Mouse (Mus musculus): ENCODE results near the gene Papss1. TPM values are rescaled to one million over a fixed set of nuclear protein-coding genes. Genes with fewer than 3 reads are reported as not detected.
A peak's percentile ranks its signal among the peaks of the same experiment; 100 is the strongest.

The Papss1 gene
- polyA plus RNA-seq (2015; fragmentation: Nextera tagmentation; extraction: Ambion mirVana): 120 and 139 TPM in 2 replicates

DNA sequence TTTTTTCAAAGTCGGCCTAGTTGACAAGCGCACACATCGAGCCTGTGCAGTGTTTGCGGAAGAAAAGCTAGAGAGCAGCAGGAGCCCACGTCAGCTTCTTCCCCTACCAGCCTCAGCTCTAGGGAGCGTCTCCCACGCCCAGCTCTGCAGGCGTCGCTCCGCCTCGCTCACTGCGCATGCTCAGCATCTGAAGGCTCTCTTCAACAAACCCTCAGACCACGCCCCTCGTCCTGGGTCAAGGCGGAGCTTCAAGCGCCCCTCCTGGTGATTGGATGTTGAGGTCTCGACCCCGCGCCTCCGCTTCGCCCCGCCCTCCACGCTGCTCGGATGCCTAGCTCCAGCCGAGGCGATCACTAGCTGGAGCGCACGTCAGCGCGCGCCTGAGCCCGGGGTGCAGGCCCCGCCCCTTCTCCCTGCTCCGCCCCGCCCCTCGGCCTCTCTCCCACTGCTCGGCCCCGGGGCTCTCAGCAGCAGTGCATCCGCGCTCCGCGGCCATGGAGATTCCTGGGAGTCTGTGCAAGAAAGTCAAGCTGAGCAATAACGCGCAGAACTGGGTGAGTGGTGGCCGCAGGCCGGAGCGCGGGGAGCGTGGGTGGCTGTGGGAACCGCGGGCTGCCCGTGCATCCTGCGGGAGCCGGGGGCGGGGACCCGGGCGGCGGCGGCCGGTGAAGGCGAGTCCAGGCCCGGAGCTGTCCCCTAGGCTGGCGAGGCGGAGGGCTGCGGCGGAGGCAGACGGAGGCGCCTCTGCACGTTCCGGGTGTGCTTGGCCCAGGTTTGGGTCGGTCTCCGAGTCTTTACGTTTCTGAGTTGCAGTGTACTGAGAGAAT, at the start of gene Papss1:
Gene Papss1, plus strand, starts transcription at position 339 of the 827 bp plus-strand sequence.
- H3K9me3 ChIP-seq (ENCODE audit: control insufficient read depth, low read length): no peaks in the 10 kb centered on the region
- peak within 1 kb of the TSS; percentile 92 for H3K9ac ChIP-seq (replicated peaks; ENCODE audit: low read depth, low read length)
- under 1% methylated on average over 66 of the region's 73 CpGs for WGBS
- H3K4me2 ChIP-seq (ENCODE audit: low read length): peak within 1 kb of the TSS; percentile 65
- H3K27me3 ChIP-seq (replicated peaks; ENCODE audit: control insufficient read depth, insufficient read depth, low read length): no peaks in the 10 kb centered on the region
- H3K27ac ChIP-seq (ENCODE audit: low read length): peak within 1 kb of the TSS; percentile 93
- no peaks in the 10 kb centered on the region for H3K36me3 ChIP-seq (ENCODE audit: control insufficient read depth, insufficient read depth)
- peak; percentile 97 for ATAC-seq
- H3K4me3 ChIP-seq (replicated peaks; ENCODE audit: low read length): peak within 1 kb of the TSS; percentile 95
- peaks cover 21% of the 10 kb centered on the region for H3K4me1 ChIP-seq (replicated peaks; ENCODE audit: control insufficient read depth, insufficient read depth, low read length)

DNA sequence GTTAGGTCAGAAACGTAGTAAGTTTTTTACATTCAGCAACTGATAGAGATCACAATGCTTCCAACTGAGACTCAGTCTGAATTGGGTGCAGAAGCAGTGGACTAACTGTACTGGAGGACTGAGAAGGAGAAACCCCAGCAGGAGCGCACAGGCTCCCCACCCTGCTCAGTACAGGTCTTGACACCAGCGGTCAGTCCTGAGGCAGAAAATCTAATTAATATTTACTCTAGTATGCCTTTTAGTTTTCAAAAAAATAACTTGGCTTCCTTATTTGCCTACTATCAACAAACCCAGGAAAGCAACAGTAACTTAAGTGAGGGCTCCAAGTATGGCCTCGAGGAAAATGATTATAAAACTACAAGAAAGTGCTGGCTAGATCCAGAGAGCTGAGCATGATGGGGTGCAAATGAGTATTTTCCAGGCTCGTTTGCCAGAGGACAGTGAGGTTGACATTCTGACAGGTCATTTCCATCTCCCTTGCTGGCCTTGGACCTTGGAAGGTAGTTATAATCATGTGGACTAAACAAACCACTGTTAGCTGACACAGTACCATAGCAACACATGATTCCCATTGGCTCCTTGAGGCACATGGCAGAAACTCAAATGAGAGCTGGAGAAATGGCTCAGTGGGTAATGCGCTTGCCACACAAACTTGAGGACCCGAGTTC, 48.1 kb upstream of the Papss1 start:
- WGBS: 85% methylated on average over 7 of the region's 7 CpGs

GRCm38 (mm10) chr3:131517756-131518155, 46.8 kb upstream of the Papss1 start:
- no peaks in the 10 kb centered on the region for H3K9me3 ChIP-seq (ENCODE audit: control insufficient read depth, low read length)
- no peaks in the 10 kb centered on the region for H3K4me1 ChIP-seq (replicated peaks; ENCODE audit: control insufficient read depth, insufficient read depth, low read length)
- no peaks in the 10 kb centered on the region for H3K27me3 ChIP-seq (replicated peaks; ENCODE audit: control insufficient read depth, insufficient read depth, low read length)
- no peak for ATAC-seq
- no peak overlapping the region for H3K4me2 ChIP-seq (ENCODE audit: low read length)
- 47% methylated on average over 6 of the region's 6 CpGs for WGBS
- no peak overlapping the region for H3K9ac ChIP-seq (replicated peaks; ENCODE audit: low read depth, low read length)
- H3K27ac ChIP-seq (ENCODE audit: low read length): no peak overlapping the region
- no peaks in the 10 kb centered on the region for H3K36me3 ChIP-seq (ENCODE audit: control insufficient read depth, insufficient read depth)
- no peak overlapping the region for H3K4me3 ChIP-seq (replicated peaks; ENCODE audit: low read length)

More for the DNA sequence above, 48.1 kb upstream of the Papss1 start:
- Histone ChIP-seq H3K36me3 (ENCODE audit: control insufficient read depth, insufficient read depth) (no peaks in the 10 kb centered on the region), H3K9me3 (ENCODE audit: control insufficient read depth, low read length) (no peaks in the 10 kb centered on the region), H3K4me3 (replicated peaks; ENCODE audit: low read length) (no peak overlapping the region), H3K27me3 (replicated peaks; ENCODE audit: control insufficient read depth, insufficient read depth, low read length) (no peaks in the 10 kb centered on the region), H3K4me2 (ENCODE audit: low read length) (no peak overlapping the region), H3K4me1 (replicated peaks; ENCODE audit: control insufficient read depth, insufficient read depth, low read length) (no peaks in the 10 kb centered on the region), H3K9ac (replicated peaks; ENCODE audit: low read depth, low read length) (no peak overlapping the region), H3K27ac (ENCODE audit: low read length) (no peak overlapping the region)
- no peak for ATAC-seq

- Histone ChIP-seq H3K36me3 (ENCODE audit: control insufficient read depth, insufficient read depth) (no peaks in the 10 kb centered on the region), H3K4me2 (ENCODE audit: low read length) (no peak overlapping the region), H3K9me3 (ENCODE audit: control insufficient read depth, low read length) (no peaks in the 10 kb centered on the region), H3K27me3 (replicated peaks; ENCODE audit: control insufficient read depth, insufficient read depth, low read length) (no peaks in the 10 kb centered on the region), H3K4me1 (replicated peaks; ENCODE audit: control insufficient read depth, insufficient read depth, low read length) (no peaks in the 10 kb centered on the region), H3K9ac (replicated peaks; ENCODE audit: low read depth, low read length) (no peak overlapping the region), H3K27ac (ENCODE audit: low read length) (no peak overlapping the region), H3K4me3 (replicated peaks; ENCODE audit: low read length) (no peak overlapping the region)
- 59% methylated on average over 4 of the region's 4 CpGs for WGBS
- ATAC-seq: no peak
These were observed 43.4 kb upstream of the Papss1 start for GRCm38 (mm10) chr3:131521206-131521605.

DNA sequence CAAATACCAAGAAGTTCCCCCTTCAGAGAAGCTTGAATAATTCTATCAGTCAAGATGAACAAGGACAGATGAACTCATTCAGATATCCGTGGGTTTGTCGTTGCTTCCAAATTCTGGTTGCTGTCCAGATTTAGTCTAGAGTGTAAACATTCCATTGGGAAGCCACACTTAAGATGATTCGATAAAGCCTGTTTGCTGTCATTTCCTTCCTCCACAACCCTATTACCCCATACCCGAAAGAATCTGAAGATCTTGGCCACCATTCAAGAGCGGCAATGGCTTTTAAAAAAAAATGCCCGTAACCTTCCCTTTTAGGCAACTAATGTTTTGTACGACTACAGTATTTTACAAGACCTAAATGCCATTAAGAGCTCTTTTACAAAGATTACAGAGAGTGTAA, 42.3 kb upstream of the Papss1 start:
- Histone ChIP-seq H3K36me3 (ENCODE audit: control insufficient read depth, insufficient read depth) (no peaks in the 10 kb centered on the region), H3K27ac (ENCODE audit: low read length) (no peak overlapping the region), H3K27me3 (replicated peaks; ENCODE audit: control insufficient read depth, insufficient read depth, low read length) (no peaks in the 10 kb centered on the region), H3K4me1 (replicated peaks; ENCODE audit: control insufficient read depth, insufficient read depth, low read length) (no peaks in the 10 kb centered on the region), H3K4me2 (ENCODE audit: low read length) (no peak overlapping the region), H3K9ac (replicated peaks; ENCODE audit: low read depth, low read length) (no peak overlapping the region), H3K9me3 (ENCODE audit: control insufficient read depth, low read length) (no peaks in the 10 kb centered on the region), H3K4me3 (replicated peaks; ENCODE audit: low read length) (no peak overlapping the region)
- WGBS: 69% methylated on average over 7 of the region's 7 CpGs
- no peak for ATAC-seq

- 61% methylated on average over 9 of the region's 9 CpGs for WGBS
- Histone ChIP-seq H3K27ac (ENCODE audit: low read length) (no peak overlapping the region), H3K4me1 (replicated peaks; ENCODE audit: control insufficient read depth, insufficient read depth, low read length) (no peaks in the 10 kb centered on the region), H3K27me3 (replicated peaks; ENCODE audit: control insufficient read depth, insufficient read depth, low read length) (no peaks in the 10 kb centered on the region), H3K9me3 (ENCODE audit: control insufficient read depth, low read length) (no peaks in the 10 kb centered on the region), H3K4me3 (replicated peaks; ENCODE audit: low read length) (no peak overlapping the region), H3K4me2 (ENCODE audit: low read length) (no peak overlapping the region), H3K36me3 (ENCODE audit: control insufficient read depth, insufficient read depth) (no peaks in the 10 kb centered on the region), H3K9ac (replicated peaks; ENCODE audit: low read depth, low read length) (no peak overlapping the region)
- peak; percentile 20 for ATAC-seq
These were observed 40.8 kb upstream of the Papss1 start for GRCm38 (mm10) chr3:131523749-131524148.

- WGBS: 86% methylated on average over 5 of the region's 5 CpGs
- Histone ChIP-seq H3K4me2 (ENCODE audit: low read length) (no peak overlapping the region), H3K9me3 (ENCODE audit: control insufficient read depth, low read length) (no peaks in the 10 kb centered on the region), H3K4me1 (replicated peaks; ENCODE audit: control insufficient read depth, insufficient read depth, low read length) (no peaks in the 10 kb centered on the region), H3K9ac (replicated peaks; ENCODE audit: low read depth, low read length) (no peak overlapping the region), H3K27me3 (replicated peaks; ENCODE audit: control insufficient read depth, insufficient read depth, low read length) (no peaks in the 10 kb centered on the region), H3K4me3 (replicated peaks; ENCODE audit: low read length) (no peak overlapping the region), H3K36me3 (ENCODE audit: control insufficient read depth, insufficient read depth) (no peaks in the 10 kb centered on the region), H3K27ac (ENCODE audit: low read length) (no peak overlapping the region)
- ATAC-seq: no peak
These were observed 40.4 kb upstream of the Papss1 start for GRCm38 (mm10) chr3:131524210-131524609.

GRCm38 (mm10) chr3:131524779-131525178, 39.8 kb upstream of the Papss1 start:
- no peak overlapping the region for H3K4me3 ChIP-seq (replicated peaks; ENCODE audit: low read length)
- no peak for ATAC-seq
- WGBS: 23% methylated on average over 11 of the region's 11 CpGs

GRCm38 (mm10) chr3:131525229-131525628, 39.3 kb upstream of the Papss1 start:
- Histone ChIP-seq H3K4me2 (ENCODE audit: low read length) (no peak overlapping the region), H3K9me3 (ENCODE audit: control insufficient read depth, low read length) (no peaks in the 10 kb centered on the region), H3K4me3 (replicated peaks; ENCODE audit: low read length) (no peak overlapping the region), H3K4me1 (replicated peaks; ENCODE audit: control insufficient read depth, insufficient read depth, low read length) (no peaks in the 10 kb centered on the region), H3K9ac (replicated peaks; ENCODE audit: low read depth, low read length) (no peak overlapping the region), H3K36me3 (ENCODE audit: control insufficient read depth, insufficient read depth) (no peaks in the 10 kb centered on the region), H3K27me3 (replicated peaks; ENCODE audit: control insufficient read depth, insufficient read depth, low read length) (no peaks in the 10 kb centered on the region), H3K27ac (ENCODE audit: low read length) (no peak overlapping the region)
- no peak for ATAC-seq
- 88% methylated on average over 3 of the region's 3 CpGs for WGBS

More at GRCm38 (mm10) chr3:131524779-131525178, 39.8 kb upstream of the Papss1 start:
- Histone ChIP-seq H3K27ac (ENCODE audit: low read length) (no peak overlapping the region), H3K27me3 (replicated peaks; ENCODE audit: control insufficient read depth, insufficient read depth, low read length) (no peaks in the 10 kb centered on the region), H3K36me3 (ENCODE audit: control insufficient read depth, insufficient read depth) (no peaks in the 10 kb centered on the region), H3K4me1 (replicated peaks; ENCODE audit: control insufficient read depth, insufficient read depth, low read length) (no peaks in the 10 kb centered on the region), H3K9me3 (ENCODE audit: control insufficient read depth, low read length) (no peaks in the 10 kb centered on the region), H3K4me2 (ENCODE audit: low read length) (no peak overlapping the region), H3K9ac (replicated peaks; ENCODE audit: low read depth, low read length) (no peak overlapping the region)
